Mouse (Mus musculus) hindbrain, embryonic 14.5 days (tissue): ENCODE results near the gene Rpap2. TPM values are rescaled to one million over a fixed set of nuclear protein-coding genes. Genes with fewer than 3 reads are reported as not detected.

Experiments
- ATAC-seq: fragments of 200-750 bp; cut with Nextera tagmentation; 2 replicates; pipeline ENCODE4 v1.8.0; 2017; ENCODE audit warnings: moderate number of reproducible peaks, mild to moderate bottlenecking, moderate TSS enrichment, moderate library complexity; ENCODE audit not compliant: low FRiP score
- DNase-seq: peaks from one replicate; pipeline ENCODE4 v3.0.0-alpha.2; 2015; ENCODE audit warnings: low spot score
- H3K27ac ChIP-seq: fragments of 300-500 bp; sonication (generic); 2 replicates; pipeline ENCODE4 v1.5.1; 2014; ENCODE audit warnings: mild to moderate bottlenecking, moderate library complexity
- H3K27me3 ChIP-seq: fragments of 300-500 bp; sonication (generic); 2 replicates; pipeline ENCODE4 v1.6.1; 2014; ENCODE audit warnings: mild to moderate bottlenecking, low read length, mixed read lengths; ENCODE audit not compliant: control insufficient read depth, insufficient read depth
- H3K36me3 ChIP-seq: fragments of 300-500 bp; sonication (generic); replicated peaks from 2 replicates; pipeline ENCODE4 v1.6.1; 2014; ENCODE audit not compliant: control insufficient read depth, insufficient read depth
- H3K4me1 ChIP-seq: fragments of 300-500 bp; sonication (generic); replicated peaks from 2 replicates; pipeline ENCODE4 v1.6.1; 2014; ENCODE audit warnings: antibody characterized with exemption, low read length, mixed read lengths; ENCODE audit not compliant: control insufficient read depth, insufficient read depth
- H3K4me2 ChIP-seq: fragments of 300-500 bp; sonication (generic); replicated peaks from 2 replicates; pipeline ENCODE4 v1.6.1; 2014; ENCODE audit warnings: mild to moderate bottlenecking, moderate library complexity
- H3K4me3 ChIP-seq: fragments of 300-500 bp; sonication (generic); replicated peaks from 2 replicates; pipeline ENCODE4 v1.5.1; 2014; ENCODE audit warnings: mild to moderate bottlenecking, low read length
- H3K9ac ChIP-seq: fragments of 300-500 bp; sonication (generic); 2 replicates; pipeline ENCODE4 v1.6.1; 2014
- H3K9me3 ChIP-seq: fragments of 300-500 bp; sonication (generic); 2 replicates; pipeline ENCODE4 v1.6.1; 2016; ENCODE audit warnings: low read length; ENCODE audit not compliant: control insufficient read depth
- WGBS: fragments of 180-500 bp; shearing (Covaris S2); extraction: QIAGEN DNeasy Blood & Tissue Kit; methylation state at CpG from one replicate; pipeline ENCODE4 v1.1.7; 2014; 5-methylcytosine and 5-hydroxymethylcytosine counted together
- polyA plus RNA-seq: library from polyadenylated mRNA; unstranded; fragments of >200 nt; fragmentation: Nextera tagmentation; extraction: Ambion mirVana; gene quantifications from 2 replicates; pipeline ENCODE4 v1.2.1, GENCODE M21; 2014

Gene Rpap2
- polyA plus RNA-seq = 25.9 and 26.6 TPM in 2 replicates

- DNase-seq = peak; percentile 84
- Histone ChIP-seq H3K9ac (peak within 1 kb of the TSS; percentile 84), H3K27me3 (no peaks in the 10 kb centered on the region), H3K36me3 (peaks cover 24% of the 10 kb centered on the region), H3K27ac (peak within 1 kb of the TSS; percentile 81), H3K4me1 (peaks cover 13% of the 10 kb centered on the region), H3K9me3 (no peaks in the 10 kb centered on the region), H3K4me3 (peak within 1 kb of the TSS; percentile 83), H3K4me2 (peak within 1 kb of the TSS; percentile 81)
- ATAC-seq = peak; percentile 97
- 0% methylated on average over 52 of the region's 64 CpGs for WGBS
These were observed at the start of gene Rpap2, which contains the start of gene Glmn for GRCm38 (mm10) chr5:107597301-107598077. Rpap2 (plus strand) TSS chr5:107597373. Glmn (minus strand) TSS chr5:107597888.

- Histone ChIP-seq H3K9me3 (no peaks in the 10 kb centered on the region), H3K36me3 (peaks cover 31% of the 10 kb centered on the region), H3K4me3 (no peak overlapping the region), H3K4me2 (no peak overlapping the region), H3K4me1 (no peaks in the 10 kb centered on the region), H3K9ac (no peak overlapping the region), H3K27ac (no peak overlapping the region), H3K27me3 (no peaks in the 10 kb centered on the region)
- DNase-seq (no peak), ATAC-seq (no peak)
- 90% methylated on average over 3 of the region's 3 CpGs for WGBS
These were observed 49.2 kb upstream of the Rpap2 start for GRCm38 (mm10) chr5:107547955-107548354.

- H3K4me3 ChIP-seq = no peak overlapping the region
- peaks cover 34% of the 10 kb centered on the region for H3K36me3 ChIP-seq
- H3K4me1 ChIP-seq = no peaks in the 10 kb centered on the region
- WGBS = 87% methylated on average over 3 of the region's 3 CpGs
- ATAC-seq (no peak), DNase-seq (no peak)
- no peak overlapping the region for H3K9ac ChIP-seq
- H3K9me3 ChIP-seq = no peaks in the 10 kb centered on the region
- no peak overlapping the region for H3K27ac ChIP-seq
- H3K4me2 ChIP-seq = no peak overlapping the region
- H3K27me3 ChIP-seq = no peaks in the 10 kb centered on the region
These were observed 48.7 kb upstream of the Rpap2 start for GRCm38 (mm10) chr5:107548444-107548843.

- Histone ChIP-seq H3K27me3 (no peaks in the 10 kb centered on the region), H3K9ac (no peak overlapping the region), H3K4me1 (no peaks in the 10 kb centered on the region), H3K27ac (no peak overlapping the region), H3K9me3 (no peaks in the 10 kb centered on the region), H3K4me2 (no peak overlapping the region), H3K4me3 (no peak overlapping the region), H3K36me3 (peaks cover 66% of the 10 kb centered on the region)
- WGBS = 89% methylated on average over 5 of the region's 5 CpGs
- ATAC-seq (no peak), DNase-seq (no peak)
These were observed 42.8 kb upstream of the Rpap2 start for GRCm38 (mm10) chr5:107554336-107554735.

GRCm38 (mm10) chr5:107556969-107557368, 40.2 kb upstream of the Rpap2 start:
- 95% methylated on average over 3 of the region's 3 CpGs for WGBS
- DNase-seq (no peak), ATAC-seq (no peak)
- Histone ChIP-seq H3K27me3 (no peaks in the 10 kb centered on the region), H3K4me2 (no peak overlapping the region), H3K9me3 (no peaks in the 10 kb centered on the region), H3K4me3 (no peak overlapping the region), H3K4me1 (no peaks in the 10 kb centered on the region), H3K36me3 (peaks cover 75% of the 10 kb centered on the region), H3K9ac (no peak overlapping the region), H3K27ac (no peak overlapping the region)

- Histone ChIP-seq H3K9me3 (no peaks in the 10 kb centered on the region), H3K4me3 (no peak overlapping the region), H3K4me2 (no peak overlapping the region), H3K27me3 (no peaks in the 10 kb centered on the region), H3K4me1 (no peaks in the 10 kb centered on the region), H3K9ac (no peak overlapping the region), H3K27ac (no peak overlapping the region), H3K36me3 (peaks cover 67% of the 10 kb centered on the region)
- 95% methylated on average over 9 of the region's 9 CpGs for WGBS
- ATAC-seq (peak; percentile 48; the same call in 1 of the 2 replicates), DNase-seq (no peak)
These were observed 28.0 kb upstream of the Rpap2 start for GRCm38 (mm10) chr5:107569148-107569547.

GRCm38 (mm10) chr5:107598380-107598779, 1.2 kb downstream of the Rpap2 start:
- WGBS = 22% methylated on average over 4 of the region's 4 CpGs
- H3K4me1 ChIP-seq = peaks cover 13% of the 10 kb centered on the region
- peaks cover 24% of the 10 kb centered on the region for H3K36me3 ChIP-seq
- H3K27ac ChIP-seq = peak overlapping the region; percentile 81
- no peak for DNase-seq
- no peaks in the 10 kb centered on the region for H3K9me3 ChIP-seq
- ATAC-seq = no peak
- peak overlapping the region; percentile 81 for H3K4me2 ChIP-seq
- peak overlapping the region; percentile 83 for H3K4me3 ChIP-seq
- H3K9ac ChIP-seq = peak overlapping the region; percentile 84
- H3K27me3 ChIP-seq = no peaks in the 10 kb centered on the region

GRCm38 (mm10) chr5:107611224-107611623, 14.1 kb downstream of the Rpap2 start:
- peak; percentile 85 for DNase-seq
- peak; percentile 76; the same call in 1 of the 2 replicates for ATAC-seq

GRCm38 (mm10) chr5:107617986-107618385, 20.8 kb downstream of the Rpap2 start:
- Histone ChIP-seq H3K36me3 (peaks cover 58% of the 10 kb centered on the region), H3K27me3 (no peaks in the 10 kb centered on the region), H3K4me3 (no peak overlapping the region), H3K9me3 (no peaks in the 10 kb centered on the region), H3K9ac (no peak overlapping the region), H3K4me2 (no peak overlapping the region), H3K4me1 (no peaks in the 10 kb centered on the region), H3K27ac (no peak overlapping the region)
- WGBS = 86% methylated on average over 6 of the region's 6 CpGs
- ATAC-seq (no peak), DNase-seq (no peak)

More at GRCm38 (mm10) chr5:107611224-107611623, 14.1 kb downstream of the Rpap2 start:
- Histone ChIP-seq H3K4me1 (no peaks in the 10 kb centered on the region), H3K9me3 (no peaks in the 10 kb centered on the region), H3K4me2 (no peak overlapping the region), H3K9ac (no peak overlapping the region), H3K27me3 (no peaks in the 10 kb centered on the region), H3K4me3 (no peak overlapping the region), H3K36me3 (peaks cover 52% of the 10 kb centered on the region), H3K27ac (no peak overlapping the region)
- 3% methylated on average over 2 of the region's 2 CpGs for WGBS
